Mouse (Mus musculus) c-Kit-positive CD71-positive TER-119-negative erythroid progenitor cells, embryonic 14.5 days (primary cell): Measurements from ENCODE around the gene Klhl31.

Source experiments
- DNase-seq: peaks from one replicate; pipeline ENCODE4 v3.0.0-alpha.2; 2013; ENCODE audit warnings: low read depth

Klhl31 gene

GRCm38 (mm10) chr9:77704108-77704507 is 67.8 kb downstream of the Klhl31 start:
- DNase-seq: no peak

GRCm38 (mm10) chr9:77706515-77706914 is 70.2 kb downstream of the Klhl31 start:
- DNase-seq: no peak

- no peak for DNase-seq
Measured at GRCm38 (mm10) chr9:77707433-77708139, 71.3 kb downstream of the Klhl31 start.

DNA sequence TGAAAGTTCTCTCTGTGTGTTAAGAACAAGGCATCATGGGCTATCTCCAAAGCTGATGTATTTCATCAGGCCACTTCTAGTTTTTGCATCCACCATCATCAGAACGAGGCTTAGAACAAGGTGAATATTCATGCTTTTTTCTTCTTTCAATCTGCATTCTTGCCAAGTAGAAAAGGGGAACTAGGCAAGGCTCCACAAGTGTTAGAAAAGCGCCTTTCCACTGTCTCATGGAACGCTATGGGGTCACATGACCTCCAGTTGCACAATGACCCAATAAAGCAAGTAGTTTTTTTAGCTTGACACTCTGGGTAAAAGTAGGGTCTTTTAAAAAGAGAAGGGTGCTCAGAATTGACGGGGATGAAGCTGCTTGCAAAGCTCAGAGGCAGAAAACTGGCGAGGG is 72.7 kb downstream of the Klhl31 start:
- DNase-seq: no peak
